Mouse (Mus musculus): ENCODE results near the gene March9.

DNA sequence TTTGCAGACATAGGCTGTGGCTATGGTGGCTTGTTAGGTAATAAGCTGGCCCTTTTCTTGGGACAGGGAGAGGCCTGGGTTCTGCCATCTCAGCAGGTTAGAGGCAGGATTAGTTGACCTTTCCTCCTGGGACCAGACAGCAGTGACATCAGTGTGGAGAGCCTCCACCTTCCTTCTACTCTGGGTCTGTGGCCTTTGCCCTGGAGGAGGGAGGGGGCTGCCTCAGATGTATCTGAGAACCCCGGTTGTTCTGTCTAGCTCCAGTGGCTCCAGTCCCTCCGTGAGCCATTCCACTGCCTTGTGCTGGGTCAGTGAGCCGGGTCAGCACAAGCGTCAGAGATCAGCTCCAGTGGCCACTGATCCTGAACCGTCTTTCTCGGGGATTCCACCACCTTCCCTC lies 16.8 kb downstream of the March9 start:
- TF ChIP-seq CTCF (IDR thresholded peaks at IDR 0.05; ENCODE audit: low read depth) (no peak), EP300 (optimal IDR thresholded peaks at IDR 0.05) (no peak)
